Mouse (Mus musculus) small intestine, adult 2 months (tissue): Measurements from ENCODE around the gene Ubr7. TPM values are rescaled to one million over a fixed set of nuclear protein-coding genes. Genes with fewer than 3 reads are reported as not detected.

ENCODE experiments used
- H3K27ac ChIP-seq: fragments of 200-500 bp; 2 replicates; pipeline ENCODE4 v1.5.1; 2012; ENCODE audit warnings: low read depth, low read length, control low read depth, inconsistent platforms; ENCODE audit not compliant: insufficient read depth
- H3K27me3 ChIP-seq: fragments of 200-500 bp; 2 replicates; pipeline ENCODE4 v1.6.1; 2012; ENCODE audit warnings: mild to moderate bottlenecking, moderate library complexity, low read length, inconsistent platforms; ENCODE audit not compliant: control insufficient read depth, insufficient read depth
- H3K36me3 ChIP-seq: fragments of 200-500 bp; 2 replicates; pipeline ENCODE4 v1.6.1; 2012; ENCODE audit warnings: mild to moderate bottlenecking, low read length, control low read depth, inconsistent platforms; ENCODE audit not compliant: control insufficient read depth, insufficient read depth
- H3K4me1 ChIP-seq: fragments of 200-500 bp; 2 replicates; pipeline ENCODE4 v1.6.1; 2012; ENCODE audit warnings: low read length, inconsistent platforms, mixed read lengths; ENCODE audit not compliant: control insufficient read depth, insufficient read depth, insufficient read length
- H3K4me3 ChIP-seq: fragments of 200-500 bp; 2 replicates; pipeline ENCODE4 v1.5.1; 2012; ENCODE audit warnings: low read depth, mild to moderate bottlenecking, control low read depth, inconsistent platforms, low read length, moderate library complexity
- CTCF ChIP-seq: fragments of 200-500 bp; IDR thresholded peaks from 2 replicates; pipeline ENCODE4 v1.5.1; 2012; ENCODE audit warnings: low read depth, mild to moderate bottlenecking, control low read depth, inconsistent platforms, low read length, moderate library complexity, mixed read lengths; ENCODE audit not compliant: insufficient replicate concordance, insufficient read length; ENCODE audit errors: extremely low read depth
- POLR2A ChIP-seq: fragments of 200-500 bp; IDR thresholded peaks from 2 replicates; pipeline ENCODE4 v1.6.1; 2012; ENCODE audit warnings: low read depth, mild to moderate bottlenecking, control low read depth, inconsistent platforms, low read length, moderate library complexity
- WGBS: fragments of 180-500 bp; shearing (Covaris S2); methylation state at CpG from one replicate; pipeline ENCODE4 v1.1.7; 2018; 5-methylcytosine and 5-hydroxymethylcytosine counted together
- polyA plus RNA-seq: library from polyadenylated mRNA; depleted of rRNA; stranded (reverse); fragments of >200 nt; gene quantifications from 2 replicates; pipeline ENCODE4 v1.2.3, GENCODE M21; 2012

Gene Ubr7
- polyA plus RNA-seq, 1 experiment = 4.5 TPM

DNA sequence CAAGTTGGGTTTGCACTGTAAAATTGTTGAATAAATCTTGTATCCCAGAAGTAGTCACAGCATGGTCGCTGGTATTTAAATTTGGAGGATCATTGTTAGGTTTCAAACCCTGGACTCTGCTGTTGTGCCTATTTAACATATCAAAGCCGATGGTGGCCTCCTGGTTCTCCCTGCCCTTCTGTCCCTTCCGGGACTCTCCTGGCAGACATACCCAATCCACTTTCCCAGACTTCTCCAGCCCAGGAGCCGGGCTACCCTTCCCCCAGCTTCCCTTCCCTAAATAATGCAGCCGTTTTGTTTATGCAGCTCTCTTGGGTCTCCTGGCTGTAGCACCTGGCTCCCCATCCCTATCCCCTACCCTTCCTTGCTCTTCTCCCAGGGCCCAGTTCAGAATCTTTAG is 1.2 kb downstream of the Ubr7 start:
- WGBS = 7% methylated on average over 5 of the region's 5 CpGs

DNA sequence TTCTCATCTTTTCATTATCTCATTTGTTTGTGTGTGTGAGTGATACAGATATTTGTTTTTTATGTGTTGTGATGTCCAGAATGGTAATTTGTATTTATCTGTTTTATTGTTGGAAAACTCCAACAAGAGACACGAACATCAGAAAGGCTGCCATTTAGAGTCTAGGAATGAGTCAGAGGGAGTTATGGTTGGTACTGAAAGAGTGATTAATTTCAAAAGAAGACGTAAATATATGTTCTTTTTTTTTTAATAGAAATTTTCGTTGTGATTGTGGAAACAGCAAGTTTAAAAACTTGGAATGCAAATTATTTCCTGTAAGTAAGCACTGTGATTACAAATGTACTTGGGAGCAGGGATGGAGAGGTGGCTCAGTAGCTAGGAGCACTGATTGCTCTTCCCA is 3.9 kb downstream of the Ubr7 start:
- Histone ChIP-seq H3K27ac (no peak overlapping the region), H3K36me3 (peaks cover 15% of the 10 kb centered on the region), H3K4me3 (no peak overlapping the region), H3K4me1 (peaks cover 7% of the 10 kb centered on the region; the same call in 1 of the 2 replicates), H3K27me3 (no peaks in the 10 kb centered on the region)
- WGBS = 79% methylated on average over 3 of the region's 3 CpGs
- TF ChIP-seq CTCF = no peak
- TF ChIP-seq POLR2A = no peak

More for the DNA sequence above, 1.2 kb downstream of the Ubr7 start:
- peaks cover 6% of the 10 kb centered on the region for H3K36me3 ChIP-seq
- no peaks in the 10 kb centered on the region for H3K27me3 ChIP-seq
- H3K27ac ChIP-seq = no peak overlapping the region
- TF ChIP-seq CTCF (no peak), POLR2A (no peak)
- peaks cover 9% of the 10 kb centered on the region; the same call in 1 of the 2 replicates for H3K4me1 ChIP-seq
- H3K4me3 ChIP-seq = peak overlapping the region; percentile 29

DNA sequence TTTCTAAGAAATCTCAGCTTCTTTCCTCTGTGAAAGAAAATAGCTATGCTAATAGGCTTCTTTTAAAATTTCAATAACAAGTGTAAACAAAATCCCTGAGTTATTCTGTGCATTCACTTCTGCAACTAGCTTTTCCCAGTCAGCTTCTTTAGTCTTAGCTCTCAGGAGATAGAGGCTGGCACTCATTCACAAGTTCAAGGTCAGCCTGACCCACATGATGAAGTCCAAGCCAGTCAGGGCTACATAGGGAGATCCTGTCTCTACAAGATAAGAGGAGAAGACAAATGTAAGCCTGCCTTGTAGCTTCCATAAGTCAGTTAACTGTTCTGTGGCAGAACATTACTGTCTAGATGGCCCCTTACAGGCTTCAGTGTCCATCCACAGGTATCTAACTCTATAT is 5.9 kb downstream of the Ubr7 start:
- H3K4me3 ChIP-seq = no peak overlapping the region
- no peak for TF ChIP-seq CTCF
- TF ChIP-seq POLR2A = no peak
- H3K27me3 ChIP-seq = no peaks in the 10 kb centered on the region
- peaks cover 32% of the 10 kb centered on the region for H3K36me3 ChIP-seq
- peaks cover 4% of the 10 kb centered on the region; the same call in 1 of the 2 replicates for H3K4me1 ChIP-seq
- no peak overlapping the region for H3K27ac ChIP-seq

DNA sequence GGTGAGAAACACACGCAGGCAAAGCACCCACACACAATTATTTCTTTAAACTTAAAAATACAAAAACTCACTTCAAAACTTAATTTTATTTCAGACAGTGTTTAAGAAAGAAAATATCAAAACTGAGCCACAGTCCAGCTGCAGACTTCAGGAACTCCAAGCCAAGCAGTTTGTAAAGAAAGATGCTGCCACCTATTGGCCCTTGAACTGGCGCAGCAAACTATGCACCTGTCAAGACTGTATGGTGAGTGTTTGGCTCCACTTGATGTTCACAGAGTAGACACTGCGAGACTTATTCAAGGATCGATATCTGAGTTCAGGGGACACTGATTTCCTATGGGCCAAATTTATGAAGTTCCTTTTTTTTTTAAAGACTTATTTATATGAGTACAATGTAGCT is 11.2 kb downstream of the Ubr7 start:
- Histone ChIP-seq H3K27ac (no peak overlapping the region), H3K4me1 (no peaks in the 10 kb centered on the region), H3K4me3 (no peak overlapping the region), H3K27me3 (no peaks in the 10 kb centered on the region), H3K36me3 (peaks cover 61% of the 10 kb centered on the region)
- 90% methylated on average over 4 of the region's 4 CpGs for WGBS
- TF ChIP-seq POLR2A (no peak), CTCF (peak; percentile 18; the same call in 1 of the 2 replicates)

DNA sequence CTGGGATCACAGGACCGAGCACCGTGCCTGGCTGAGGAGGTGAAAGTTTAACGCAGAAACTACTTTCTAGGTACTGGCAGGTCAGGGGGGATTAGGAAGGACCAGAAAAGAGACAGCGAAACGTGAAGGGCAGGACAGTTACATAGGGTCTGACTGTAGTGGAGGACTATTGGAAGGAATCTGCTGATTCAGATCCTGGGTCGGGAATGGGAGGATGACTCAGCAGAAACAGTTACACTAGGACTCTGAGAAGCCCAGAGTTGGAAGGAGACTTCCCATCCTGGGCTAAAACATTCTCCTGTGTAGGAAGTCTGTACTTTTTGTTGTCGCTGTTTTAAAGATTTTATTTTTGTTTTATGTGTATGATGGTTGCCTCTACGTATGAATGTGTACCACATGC is 13.8 kb downstream of the Ubr7 start:
- 97% methylated on average over 8 of the region's 8 CpGs for WGBS
- TF ChIP-seq CTCF = no peak
- TF ChIP-seq POLR2A = no peak
- Histone ChIP-seq H3K4me3 (no peak overlapping the region), H3K36me3 (peaks cover 62% of the 10 kb centered on the region), H3K27me3 (no peaks in the 10 kb centered on the region), H3K27ac (no peak overlapping the region), H3K4me1 (no peaks in the 10 kb centered on the region)

DNA sequence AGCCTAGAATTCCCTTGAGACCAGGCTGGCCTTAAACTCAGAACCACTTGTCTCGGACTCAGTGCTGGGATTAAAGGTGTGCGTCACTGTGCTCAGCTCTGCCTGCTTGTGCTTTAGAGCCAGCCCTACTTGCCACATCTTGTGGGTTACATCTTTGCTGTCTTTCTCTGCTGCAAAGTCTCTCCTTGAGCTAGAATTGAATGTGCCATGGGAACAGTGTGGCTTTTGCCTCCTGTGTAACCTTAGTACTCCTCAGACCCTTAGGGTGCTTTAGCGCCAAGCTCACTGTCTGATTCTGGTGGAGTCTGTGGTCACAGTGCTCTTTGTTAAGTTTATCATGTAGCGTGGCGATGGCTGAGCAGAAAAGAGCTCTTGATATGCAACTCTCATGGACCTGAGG is 14.9 kb downstream of the Ubr7 start:
- H3K36me3 ChIP-seq = peaks cover 59% of the 10 kb centered on the region

DNA sequence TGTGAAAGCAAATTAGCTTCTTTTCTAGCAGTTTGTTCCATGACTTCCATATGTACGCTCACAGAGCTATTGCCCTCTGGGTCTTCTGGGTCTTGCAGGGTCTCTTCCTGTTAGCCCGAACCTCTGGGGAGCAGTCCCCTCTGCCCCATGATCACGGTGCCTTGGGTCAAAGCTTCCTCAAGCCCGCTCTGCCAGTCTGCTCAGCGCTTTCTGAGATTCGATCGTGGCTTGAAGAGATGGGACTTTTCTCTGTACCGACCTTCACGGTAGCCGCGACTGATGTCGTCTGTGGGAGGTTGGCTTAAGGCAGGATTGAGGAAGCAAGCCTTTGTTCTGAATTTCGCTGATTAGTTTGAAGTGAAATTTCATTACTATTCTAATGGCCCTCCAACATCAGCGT is 18.3 kb downstream of the Ubr7 start:
- Histone ChIP-seq H3K27me3 (no peaks in the 10 kb centered on the region), H3K4me3 (no peak overlapping the region), H3K27ac (no peak overlapping the region), H3K36me3 (peaks cover 37% of the 10 kb centered on the region), H3K4me1 (no peaks in the 10 kb centered on the region)
- TF ChIP-seq POLR2A = no peak
- TF ChIP-seq CTCF = no peak
- 93% methylated on average over 14 of the region's 14 CpGs for WGBS

More for the DNA sequence above, 14.9 kb downstream of the Ubr7 start:
- H3K4me1 ChIP-seq = no peaks in the 10 kb centered on the region
- TF ChIP-seq CTCF = no peak
- no peak for TF ChIP-seq POLR2A
- WGBS = 95% methylated on average over 5 of the region's 5 CpGs
- H3K4me3 ChIP-seq = no peak overlapping the region
- H3K27ac ChIP-seq = no peak overlapping the region
- no peaks in the 10 kb centered on the region for H3K27me3 ChIP-seq
